Mouse (Mus musculus) heart, postnatal 0 days (tissue): Measurements from ENCODE around the gene Ldlrad3. TPM values are rescaled to one million over a fixed set of nuclear protein-coding genes. Genes with fewer than 3 reads are reported as not detected.
A peak's percentile ranks its signal among the peaks of the same experiment; 100 is the strongest.

ENCODE experiments used
- ATAC-seq: fragments of 200-750 bp; cut with Nextera tagmentation; 2 replicates; pipeline ENCODE4 v1.8.0; 2017; ENCODE audit warnings: low read depth, moderate number of reproducible peaks, moderate library complexity; ENCODE audit not compliant: insufficient read depth
- DNase-seq: peaks from one replicate; pipeline ENCODE4 v3.0.0-alpha.2; 2016; ENCODE audit warnings: low spot score
- H3K27ac ChIP-seq: fragments of 300-500 bp; sonication (generic); 2 replicates; pipeline ENCODE4 v1.5.1; 2014; ENCODE audit warnings: low read depth, mild to moderate bottlenecking
- H3K27me3 ChIP-seq: fragments of 300-500 bp; sonication (generic); 2 replicates; pipeline ENCODE4 v1.6.1; 2014; ENCODE audit warnings: low read length, mixed read lengths; ENCODE audit not compliant: control insufficient read depth, insufficient read depth
- H3K36me3 ChIP-seq: fragments of 300-500 bp; sonication (generic); replicated peaks from 2 replicates; pipeline ENCODE4 v1.6.1; 2014; ENCODE audit warnings: low read length, mixed read lengths; ENCODE audit not compliant: control insufficient read depth, insufficient read depth
- H3K4me1 ChIP-seq: fragments of 300-500 bp; sonication (generic); 2 replicates; pipeline ENCODE4 v1.6.1; 2014; ENCODE audit warnings: antibody characterized with exemption; ENCODE audit not compliant: control insufficient read depth, insufficient read depth
- H3K4me2 ChIP-seq: fragments of 300-500 bp; sonication (generic); 2 replicates; pipeline ENCODE4 v1.6.1; 2014; ENCODE audit warnings: low read depth, mild to moderate bottlenecking, low read length, moderate library complexity
- H3K4me3 ChIP-seq: fragments of 300-500 bp; sonication (generic); 2 replicates; pipeline ENCODE4 v1.5.1; 2014; ENCODE audit warnings: low read depth, low read length
- H3K9ac ChIP-seq: fragments of 300-500 bp; sonication (generic); replicated peaks from 2 replicates; pipeline ENCODE4 v1.6.1; 2014; ENCODE audit warnings: low read depth, low read length, mixed read lengths
- H3K9me3 ChIP-seq: fragments of 300-500 bp; sonication (generic); replicated peaks from 2 replicates; pipeline ENCODE4 v1.6.1; 2016; ENCODE audit warnings: low read length; ENCODE audit not compliant: control insufficient read depth
- CTCF ChIP-seq: IDR thresholded peaks from 2 replicates; pipeline ENCODE4 v1.5.1; 2016; ENCODE audit warnings: antibody characterized with exemption, control low read depth, low read depth
- EP300 ChIP-seq: IDR thresholded peaks from 2 replicates; pipeline ENCODE4 v1.6.1; 2016; ENCODE audit warnings: antibody characterized with exemption, low read depth
- WGBS: fragments of 180-500 bp; shearing (Covaris S2); extraction: QIAGEN DNeasy Blood & Tissue Kit; methylation state at CpG from one replicate; pipeline ENCODE4 v1.1.7; 2014; 5-methylcytosine and 5-hydroxymethylcytosine counted together
- polyA plus RNA-seq: library from polyadenylated mRNA; unstranded; fragments of >200 nt; fragmentation: Nextera tagmentation; extraction: Ambion mirVana; gene quantifications from 2 replicates; pipeline ENCODE4 v1.2.1, GENCODE M21; 2015
- total RNA-seq: library from RNA; depleted of rRNA; stranded (reverse); fragments of >200 nt; gene quantifications from 2 replicates; pipeline ENCODE4 v1.2.3, GENCODE M21; 2014; ENCODE audit warnings: low replicate concordance

The Ldlrad3 gene
- total and polyA plus RNA-seq, 2 experiments from 2014 or later: 3.5 to 5.4 TPM

GRCm38 (mm10) chr2:101978534-101979525 is 207.4 kb downstream of the Ldlrad3 start:
- ATAC-seq: peak; percentile 47; the same call in 1 of the 2 replicates
- no peak overlapping the region for H3K4me3 ChIP-seq

GRCm38 (mm10) chr2:101976399-101977064 is 209.7 kb downstream of the Ldlrad3 start:
- TF ChIP-seq CTCF: no peak
- TF ChIP-seq EP300: no peak
- Histone ChIP-seq H3K27ac (no peak overlapping the region), H3K9me3 (no peaks in the 10 kb centered on the region), H3K36me3 (no peaks in the 10 kb centered on the region), H3K9ac (no peak overlapping the region), H3K4me2 (no peak overlapping the region), H3K4me3 (no peak overlapping the region), H3K4me1 (peaks cover 7% of the 10 kb centered on the region; the same call in 1 of the 2 replicates), H3K27me3 (no peaks in the 10 kb centered on the region)
- no peak for ATAC-seq
- WGBS: 90% methylated on average over 7 of the region's 7 CpGs
- DNase-seq: no peak

More at GRCm38 (mm10) chr2:101978534-101979525, 207.4 kb downstream of the Ldlrad3 start:
- Histone ChIP-seq H3K9ac (no peak overlapping the region), H3K27ac (no peak overlapping the region), H3K27me3 (no peaks in the 10 kb centered on the region), H3K4me2 (no peak overlapping the region), H3K4me1 (peaks cover 12% of the 10 kb centered on the region), H3K36me3 (no peaks in the 10 kb centered on the region), H3K9me3 (no peaks in the 10 kb centered on the region)
- no peak for DNase-seq
- 28% methylated on average over 21 of the region's 21 CpGs for WGBS
- TF ChIP-seq CTCF (no peak), EP300 (no peak)

GRCm38 (mm10) chr2:101973810-101974209 is 212.4 kb downstream of the Ldlrad3 start:
- no peaks in the 10 kb centered on the region for H3K36me3 ChIP-seq
- H3K9ac ChIP-seq: no peak overlapping the region
- no peak overlapping the region for H3K4me3 ChIP-seq
- no peak for TF ChIP-seq CTCF
- no peak for TF ChIP-seq EP300
- peaks cover 3% of the 10 kb centered on the region; the same call in 1 of the 2 replicates for H3K4me1 ChIP-seq
- no peak overlapping the region for H3K4me2 ChIP-seq
- no peaks in the 10 kb centered on the region for H3K27me3 ChIP-seq
- no peaks in the 10 kb centered on the region for H3K9me3 ChIP-seq
- 89% methylated on average over 3 of the region's 3 CpGs for WGBS
- ATAC-seq (no peak), DNase-seq (no peak)
- no peak overlapping the region for H3K27ac ChIP-seq

- H3K9ac ChIP-seq: no peak overlapping the region
- H3K36me3 ChIP-seq: no peaks in the 10 kb centered on the region
- DNase-seq (no peak), ATAC-seq (no peak)
- no peak for TF ChIP-seq EP300
- TF ChIP-seq CTCF: no peak
- no peaks in the 10 kb centered on the region for H3K4me1 ChIP-seq
- H3K27ac ChIP-seq: no peak overlapping the region
- H3K27me3 ChIP-seq: no peaks in the 10 kb centered on the region
- H3K9me3 ChIP-seq: no peaks in the 10 kb centered on the region
- H3K4me2 ChIP-seq: no peak overlapping the region
- no peak overlapping the region for H3K4me3 ChIP-seq
- 52% methylated on average over 4 of the region's 4 CpGs for WGBS
Observed at GRCm38 (mm10) chr2:101967601-101968000, 218.6 kb downstream of the Ldlrad3 start.

- H3K4me3 ChIP-seq: no peak overlapping the region
Observed at GRCm38 (mm10) chr2:101967152-101967551, 219.0 kb downstream of the Ldlrad3 start.

More at GRCm38 (mm10) chr2:101967152-101967551, 219.0 kb downstream of the Ldlrad3 start:
- Histone ChIP-seq H3K36me3 (no peaks in the 10 kb centered on the region), H3K4me1 (no peaks in the 10 kb centered on the region), H3K9ac (no peak overlapping the region), H3K27ac (no peak overlapping the region), H3K9me3 (no peaks in the 10 kb centered on the region), H3K4me2 (no peak overlapping the region), H3K27me3 (no peaks in the 10 kb centered on the region)
- WGBS: 37% methylated on average over 7 of the region's 7 CpGs
- ATAC-seq (no peak), DNase-seq (no peak)
- TF ChIP-seq CTCF (no peak), EP300 (no peak)
